Mouse (Mus musculus) monocyte, adult 5-6 weeks (primary cell): ENCODE data around the gene Kmt2d. TPM values are rescaled to one million over a fixed set of nuclear protein-coding genes. Genes with fewer than 3 reads are reported as not detected.

ENCODE experiments used
- ATAC-seq: fragments of 153-309, 156-312 bp; replicated peaks from 2 replicates; pipeline ENCODE4 v1.8.0; 2017; ENCODE audit warnings: mild to moderate bottlenecking; ENCODE audit not compliant: low TSS enrichment, insufficient number of reproducible peaks, severe bottlenecking, poor library complexity, low FRiP score
- total RNA-seq: library from RNA; stranded (forward); fragments of 200-1000, 200-491, 200-594 nt; gene quantifications from 3 replicates; pipeline ENCODE4 v1.2.3, GENCODE M21; 2017

Gene Kmt2d
- total RNA-seq, 1 experiment from 2014 or later, result 39.4 TPM

GRCm38 (mm10) chr15:98864951-98865350 is 6.1 kb downstream of the Kmt2d start:
- ATAC-seq, result no peak

- no peak for ATAC-seq
Observed at GRCm38 (mm10) chr15:98863451-98863958, 7.5 kb downstream of the Kmt2d start.

GRCm38 (mm10) chr15:98861701-98862410 is 9.1 kb downstream of the Kmt2d start:
- no peak for ATAC-seq

- ATAC-seq, result no peak
Observed at GRCm38 (mm10) chr15:98860921-98861320, 10.1 kb downstream of the Kmt2d start.

GRCm38 (mm10) chr15:98859319-98860043 is 11.5 kb downstream of the Kmt2d start:
- no peak for ATAC-seq

GRCm38 (mm10) chr15:98854214-98854613 is 16.8 kb downstream of the Kmt2d start:
- ATAC-seq, result no peak

GRCm38 (mm10) chr15:98853161-98853937 is 17.7 kb downstream of the Kmt2d start:
- no peak for ATAC-seq

- no peak for ATAC-seq
Observed at GRCm38 (mm10) chr15:98852733-98853132, 18.3 kb downstream of the Kmt2d start.

- ATAC-seq, result no peak
Observed at GRCm38 (mm10) chr15:98852071-98852470, 18.9 kb downstream of the Kmt2d start.

GRCm38 (mm10) chr15:98851229-98851818 is 19.7 kb downstream of the Kmt2d start:
- no peak for ATAC-seq

- no peak for ATAC-seq
Observed at GRCm38 (mm10) chr15:98850668-98851067, 20.3 kb downstream of the Kmt2d start.

GRCm38 (mm10) chr15:98849956-98850600 is 20.9 kb downstream of the Kmt2d start:
- ATAC-seq, result no peak

- no peak for ATAC-seq
Observed at GRCm38 (mm10) chr15:98849165-98849564, 21.8 kb downstream of the Kmt2d start.

GRCm38 (mm10) chr15:98846140-98846539 is 24.9 kb downstream of the Kmt2d start:
- no peak for ATAC-seq

- no peak for ATAC-seq
Observed at GRCm38 (mm10) chr15:98845149-98845548, 25.9 kb downstream of the Kmt2d start.

- ATAC-seq, result no peak
Observed at GRCm38 (mm10) chr15:98843595-98844223, 27.3 kb downstream of the Kmt2d start.

GRCm38 (mm10) chr15:98839671-98840585 is 31.1 kb downstream of the Kmt2d start:
- ATAC-seq, result no peak
